In the genomic region with DNA sequence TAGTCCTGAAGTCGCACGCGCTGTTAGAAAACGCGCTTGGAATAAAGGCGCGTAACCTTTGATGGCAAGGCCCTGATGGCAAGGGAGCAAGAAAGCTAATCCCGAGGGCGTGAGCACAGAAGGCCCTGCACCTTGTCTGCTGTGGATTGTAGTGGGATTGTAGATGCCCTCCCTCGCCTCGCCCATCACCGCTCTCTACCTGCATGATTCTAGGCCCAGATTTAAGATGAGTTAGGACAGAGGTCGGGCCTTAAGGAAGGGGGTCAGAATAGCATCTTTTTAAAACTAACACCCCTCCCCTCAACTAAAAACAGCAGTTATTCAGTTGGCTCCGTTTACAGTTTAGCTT, we compare ENCODE assay signal across 7 mouse cellular contexts. TPM values are rescaled to one million over a fixed set of nuclear protein-coding genes. Genes with fewer than 3 reads are reported as not detected.
A peak's percentile ranks its signal among the peaks of the same experiment; 100 is the strongest.
DNase-seq lines count a peak whose midpoint lies in the region; ATAC-seq lines count a peak whose summit lies in the region.

No protein-coding gene starts in this region.

- H3K4me1 ChIP-seq in neural tube, embryonic 11.5 days (ENCODE audit: control insufficient read depth, insufficient read depth, low read length): peaks cover 9% of the 10 kb centered on the region
- H3K4me1 ChIP-seq in forebrain, embryonic 10.5 days: peaks cover 48% of the 10 kb centered on the region
- H3K4me1 ChIP-seq in limb, embryonic 15.5 days: peaks cover 18% of the 10 kb centered on the region
- peaks cover 14% of the 10 kb centered on the region for H3K4me1 ChIP-seq in stomach, embryonic 16.5 days (ENCODE audit: control insufficient read depth, insufficient read depth, low read length)

- H3K9me3 ChIP-seq in neural tube, embryonic 11.5 days (ENCODE audit: control insufficient read depth, low read length): no peaks in the 10 kb centered on the region
- H3K9me3 ChIP-seq in forebrain, embryonic 10.5 days: no peaks in the 10 kb centered on the region
- no peaks in the 10 kb centered on the region for H3K9me3 ChIP-seq in limb, embryonic 15.5 days
- H3K9me3 ChIP-seq in stomach, embryonic 16.5 days (replicated peaks; ENCODE audit: control insufficient read depth, low read length): no peaks in the 10 kb centered on the region

- H3K4me3 ChIP-seq in neural tube, embryonic 11.5 days (ENCODE audit: low read depth, low read length): peak overlapping the region; percentile 96
- H3K4me3 ChIP-seq in forebrain, embryonic 10.5 days: peak overlapping the region; percentile 96
- peak overlapping the region; percentile 97 for H3K4me3 ChIP-seq in limb, embryonic 15.5 days
- H3K4me3 ChIP-seq in stomach, embryonic 16.5 days (replicated peaks; ENCODE audit: low read length): peak overlapping the region; percentile 88

- WGBS in neural tube, embryonic 11.5 days: 2% methylated on average over 14 of the region's 14 CpGs
- 1% methylated on average over 14 of the region's 14 CpGs for WGBS in forebrain, embryonic 10.5 days
- 1% methylated on average over 14 of the region's 14 CpGs for WGBS in limb, embryonic 15.5 days
- WGBS in stomach, embryonic 16.5 days: 2% methylated on average over 14 of the region's 14 CpGs

- peak; percentile 81 for ATAC-seq in neural tube, embryonic 11.5 days (ENCODE audit: insufficient read depth, low FRiP score, low TSS enrichment)
- ATAC-seq in limb, embryonic 15.5 days (ENCODE audit: insufficient number of reproducible peaks, low FRiP score, low TSS enrichment, low read depth): 0 out of 2 replicates have a peak, but pooled peaks have one; percentile 7
- ATAC-seq in stomach, embryonic 16.5 days (ENCODE audit: insufficient read depth, low FRiP score): peak; percentile 65

- peaks cover 3% of the 10 kb centered on the region; the same call in 1 of the 2 replicates for H3K36me3 ChIP-seq in neural tube, embryonic 11.5 days (ENCODE audit: control insufficient read depth, insufficient read depth, low read length)
- peaks cover 25% of the 10 kb centered on the region for H3K36me3 ChIP-seq in forebrain, embryonic 10.5 days (replicated peaks)
- peaks cover 14% of the 10 kb centered on the region; the same call in 1 of the 2 replicates for H3K36me3 ChIP-seq in limb, embryonic 15.5 days
- H3K36me3 ChIP-seq in stomach, embryonic 16.5 days (ENCODE audit: control insufficient read depth, insufficient read depth, low read length): no peaks in the 10 kb centered on the region

- H3K27ac ChIP-seq in neural tube, embryonic 11.5 days (ENCODE audit: low read depth, low read length): peak overlapping the region; percentile 84; the same call in 1 of the 2 replicates
- H3K27ac ChIP-seq in forebrain, embryonic 10.5 days: peak overlapping the region; percentile 99
- H3K27ac ChIP-seq in limb, embryonic 15.5 days: peak overlapping the region; percentile 91
- peak overlapping the region; percentile 67 for H3K27ac ChIP-seq in stomach, embryonic 16.5 days (ENCODE audit: low read length)

- no peaks in the 10 kb centered on the region for H3K27me3 ChIP-seq in neural tube, embryonic 11.5 days (ENCODE audit: control insufficient read depth, insufficient read depth, low read length)
- no peaks in the 10 kb centered on the region for H3K27me3 ChIP-seq in forebrain, embryonic 10.5 days (ENCODE audit: poor library complexity, severe bottlenecking)
- H3K27me3 ChIP-seq in limb, embryonic 15.5 days: no peaks in the 10 kb centered on the region
- H3K27me3 ChIP-seq in stomach, embryonic 16.5 days (ENCODE audit: control insufficient read depth, insufficient read depth, low read length): no peaks in the 10 kb centered on the region

- DNase-seq in neural tube, embryonic 11.5 days (ENCODE audit: low spot score): no peak
- no peak for DNase-seq in neural tube, embryonic 10.5 days (ENCODE audit: extremely low spot score, low spot score)
- no peak for DNase-seq in forebrain, embryonic 10.5 days (ENCODE audit: extremely low spot score, low spot score)
- DNase-seq in urinary bladder, postnatal 14 days (ENCODE audit: low spot score): no peak
- no peak for DNase-seq in layer of hippocampus, adult 11-12 months (ENCODE audit: low spot score)

- H3K4me2 ChIP-seq in neural tube, embryonic 11.5 days (ENCODE audit: low read depth): peak overlapping the region; percentile 64
- peak overlapping the region; percentile 59 for H3K4me2 ChIP-seq in limb, embryonic 15.5 days
- H3K4me2 ChIP-seq in stomach, embryonic 16.5 days (ENCODE audit: low read depth, low read length): peak overlapping the region; percentile 72

- H3K9ac ChIP-seq in neural tube, embryonic 11.5 days (ENCODE audit: low read length): peak overlapping the region; percentile 97
- H3K9ac ChIP-seq in limb, embryonic 15.5 days: peak overlapping the region; percentile 52
- peak overlapping the region; percentile 92 for H3K9ac ChIP-seq in stomach, embryonic 16.5 days (ENCODE audit: low read length)

RNA-seq across cellular contexts. Expression of gene Ipo9, which starts 0.3 kb away (rescaled TPM):
- 184 and 191 TPM in 2 replicates for polyA plus RNA-seq in neural tube, embryonic 11.5 days (2014; fragmentation: Nextera tagmentation; extraction: Ambion mirVana)
- polyA plus RNA-seq in forebrain, embryonic 10.5 days (2016; fragmentation: Nextera tagmentation; extraction: Ambion mirVana): 193 and 203 TPM in 2 replicates
- polyA plus RNA-seq in limb, embryonic 15.5 days (2015; fragmentation: Nextera tagmentation; extraction: Ambion mirVana): 102 and 113 TPM in 2 replicates
- polyA plus RNA-seq in stomach, embryonic 16.5 days (2015; fragmentation: Nextera tagmentation; extraction: Ambion mirVana): 92.4 and 94.8 TPM in 2 replicates

RNA-seq across cellular contexts. Expression of gene Shisa4, which starts 55.6 kb away (rescaled TPM):
- 40.4 and 41.4 TPM in 2 replicates for polyA plus RNA-seq in neural tube, embryonic 11.5 days (2014; fragmentation: Nextera tagmentation; extraction: Ambion mirVana)
- 60.5 and 62.4 TPM in 2 replicates for polyA plus RNA-seq in forebrain, embryonic 10.5 days (2016; fragmentation: Nextera tagmentation; extraction: Ambion mirVana)
- 31.9 and 40.1 TPM in 2 replicates for polyA plus RNA-seq in limb, embryonic 15.5 days (2015; fragmentation: Nextera tagmentation; extraction: Ambion mirVana)
- 37.2 and 38.8 TPM in 2 replicates for polyA plus RNA-seq in stomach, embryonic 16.5 days (2015; fragmentation: Nextera tagmentation; extraction: Ambion mirVana)

Comparison
In these comparisons a context has a peak if more than half of its experiments do, and no peak if none do; other contexts are left out.
1. ATAC-seq: peak in every context shown above with its lines; median percentile 81 in neural tube, embryonic 11.5 days; 65 in stomach, embryonic 16.5 days; 7 in limb, embryonic 15.5 days.